Mouse (Mus musculus) midbrain, embryonic 11.5 days (tissue): ENCODE results near the gene Wdr19. TPM values are rescaled to one million over a fixed set of nuclear protein-coding genes. Genes with fewer than 3 reads are reported as not detected.

Experiments
- ATAC-seq: fragments of 200-750 bp; cut with Nextera tagmentation; 2 replicates; pipeline ENCODE4 v1.8.0; 2017; ENCODE audit warnings: moderate TSS enrichment, moderate library complexity; ENCODE audit not compliant: low FRiP score
- DNase-seq: peaks from one replicate; pipeline ENCODE4 v3.0.0; 2015; ENCODE audit warnings: low spot score; ENCODE audit errors: missing footprints
- H3K27ac ChIP-seq: fragments of 300-500 bp; sonication (generic); 2 replicates; pipeline ENCODE4 v1.5.1; 2014; ENCODE audit warnings: low read depth, low read length
- H3K27me3 ChIP-seq: fragments of 300-500 bp; sonication (generic); 2 replicates; pipeline ENCODE4 v1.6.1; 2014; ENCODE audit warnings: mild to moderate bottlenecking, low read length, moderate library complexity, mixed read lengths; ENCODE audit not compliant: control insufficient read depth, insufficient read depth
- H3K36me3 ChIP-seq: fragments of 300-500 bp; sonication (generic); 2 replicates; pipeline ENCODE4 v1.6.1; 2014; ENCODE audit warnings: mild to moderate bottlenecking, low read length, moderate library complexity, mixed read lengths; ENCODE audit not compliant: control insufficient read depth, insufficient read depth
- H3K4me1 ChIP-seq: fragments of 300-500 bp; sonication (generic); 2 replicates; pipeline ENCODE4 v1.6.1; 2014; ENCODE audit warnings: low read length; ENCODE audit not compliant: control insufficient read depth, insufficient read depth
- H3K4me2 ChIP-seq: fragments of 300-500 bp; sonication (generic); 2 replicates; pipeline ENCODE4 v1.6.1; 2014; ENCODE audit warnings: mild to moderate bottlenecking, moderate library complexity
- H3K4me3 ChIP-seq: fragments of 300-500 bp; sonication (generic); 2 replicates; pipeline ENCODE4 v1.5.1; 2014; ENCODE audit warnings: low read depth, low read length
- H3K9ac ChIP-seq: fragments of 300-500 bp; sonication (generic); 2 replicates; pipeline ENCODE4 v1.6.1; 2014; ENCODE audit warnings: low read length
- H3K9me3 ChIP-seq: fragments of 300-500 bp; sonication (generic); 2 replicates; pipeline ENCODE4 v1.6.1; 2016; ENCODE audit warnings: low read length; ENCODE audit not compliant: control insufficient read depth
- WGBS: fragments of 180-500 bp; shearing (Covaris S2); extraction: QIAGEN DNeasy Blood & Tissue Kit; methylation state at CpG from one replicate; pipeline ENCODE4 v1.1.7; 2014; 5-methylcytosine and 5-hydroxymethylcytosine counted together
- polyA plus RNA-seq: library from polyadenylated mRNA; unstranded; fragments of >200 nt; fragmentation: Nextera tagmentation; extraction: Ambion mirVana; gene quantifications from 2 replicates; pipeline ENCODE4 v1.2.1, GENCODE M21; 2014

Gene Wdr19
- 14.6 and 14.9 TPM in 2 replicates for polyA plus RNA-seq

- peak; percentile 100 for ATAC-seq
- H3K9ac ChIP-seq, result peak within 1 kb of the TSS; percentile 74
- DNase-seq, result peak; percentile 99
- H3K4me1 ChIP-seq, result peaks cover 3% of the 10 kb centered on the region
- H3K4me2 ChIP-seq, result peak within 1 kb of the TSS; percentile 72
- peak within 1 kb of the TSS; percentile 66 for H3K4me3 ChIP-seq
- no peaks in the 10 kb centered on the region for H3K36me3 ChIP-seq
- H3K9me3 ChIP-seq, result no peaks in the 10 kb centered on the region
- H3K27me3 ChIP-seq, result no peaks in the 10 kb centered on the region
- WGBS, result under 1% methylated on average over 37 of the region's 37 CpGs
- no peak within 1 kb of the TSS for H3K27ac ChIP-seq
These were observed at the start of gene Wdr19 for GRCm38 (mm10) chr5:65199346-65200128. TSS of gene Wdr19 (plus strand) at chr5:65199696.

- Histone ChIP-seq H3K9me3 (no peaks in the 10 kb centered on the region), H3K4me2 (no peak overlapping the region), H3K4me3 (no peak overlapping the region), H3K9ac (no peak overlapping the region), H3K4me1 (no peaks in the 10 kb centered on the region), H3K36me3 (peaks cover 3% of the 10 kb centered on the region; the same call in 1 of the 2 replicates), H3K27me3 (no peaks in the 10 kb centered on the region), H3K27ac (no peak overlapping the region)
- 91% methylated on average over 6 of the region's 6 CpGs for WGBS
- ATAC-seq (no peak), DNase-seq (no peak)
These were observed 49.8 kb upstream of the Wdr19 start for GRCm38 (mm10) chr5:65149706-65150105.

GRCm38 (mm10) chr5:65150376-65150955 lies 49.0 kb upstream of the Wdr19 start:
- no peak overlapping the region for H3K4me3 ChIP-seq
- peaks cover 3% of the 10 kb centered on the region; the same call in 1 of the 2 replicates for H3K36me3 ChIP-seq
- H3K9me3 ChIP-seq, result no peaks in the 10 kb centered on the region
- DNase-seq, result no peak
- no peak overlapping the region for H3K27ac ChIP-seq
- WGBS, result 92% methylated on average over 8 of the region's 8 CpGs
- no peak for ATAC-seq
- no peak overlapping the region for H3K4me2 ChIP-seq
- H3K4me1 ChIP-seq, result no peaks in the 10 kb centered on the region
- H3K9ac ChIP-seq, result no peak overlapping the region
- no peaks in the 10 kb centered on the region for H3K27me3 ChIP-seq

DNA sequence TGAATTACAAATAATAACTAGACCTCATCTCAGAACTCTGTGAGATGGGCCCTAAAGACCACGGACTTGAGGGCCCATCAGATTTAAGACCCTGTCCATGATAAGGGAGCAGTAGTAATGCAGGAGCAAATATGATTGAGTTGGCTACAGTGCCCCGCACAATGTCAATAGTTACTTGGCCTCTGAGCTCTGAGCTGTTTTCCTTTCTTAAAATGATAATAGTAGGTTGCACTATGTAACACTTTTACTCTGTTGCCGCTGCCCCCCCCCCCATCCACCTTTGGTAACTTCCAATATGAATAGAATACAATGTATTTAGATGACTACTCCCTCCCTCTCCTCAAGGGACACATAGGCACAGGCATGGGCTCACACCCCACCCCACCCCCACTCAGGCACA lies 48.2 kb upstream of the Wdr19 start:
- no peak overlapping the region for H3K9ac ChIP-seq
- 94% methylated on average over 3 of the region's 3 CpGs for WGBS
- H3K27me3 ChIP-seq, result no peaks in the 10 kb centered on the region
- peaks cover 3% of the 10 kb centered on the region; the same call in 1 of the 2 replicates for H3K36me3 ChIP-seq
- ATAC-seq, result no peak
- H3K4me1 ChIP-seq, result no peaks in the 10 kb centered on the region
- no peak overlapping the region for H3K4me2 ChIP-seq
- H3K9me3 ChIP-seq, result no peaks in the 10 kb centered on the region
- H3K4me3 ChIP-seq, result no peak overlapping the region
- no peak for DNase-seq
- H3K27ac ChIP-seq, result no peak overlapping the region

- Histone ChIP-seq H3K9me3 (no peaks in the 10 kb centered on the region), H3K4me3 (no peak overlapping the region), H3K36me3 (peaks cover 3% of the 10 kb centered on the region; the same call in 1 of the 2 replicates), H3K27me3 (no peaks in the 10 kb centered on the region), H3K4me1 (no peaks in the 10 kb centered on the region), H3K4me2 (no peak overlapping the region), H3K9ac (no peak overlapping the region), H3K27ac (no peak overlapping the region)
- DNase-seq (no peak), ATAC-seq (no peak)
- WGBS, result 80% methylated on average over 5 of the region's 5 CpGs
These were observed 47.7 kb upstream of the Wdr19 start for GRCm38 (mm10) chr5:65151767-65152166.

- no peak overlapping the region for H3K9ac ChIP-seq
- H3K4me1 ChIP-seq, result no peaks in the 10 kb centered on the region
- ATAC-seq, result no peak
- H3K27me3 ChIP-seq, result no peaks in the 10 kb centered on the region
- no peak overlapping the region for H3K27ac ChIP-seq
- WGBS, result 96% methylated on average over 6 of the region's 6 CpGs
- H3K9me3 ChIP-seq, result no peaks in the 10 kb centered on the region
- DNase-seq, result peak; percentile 33
- no peaks in the 10 kb centered on the region; the same call in 1 of the 2 replicates for H3K36me3 ChIP-seq
- H3K4me3 ChIP-seq, result no peak overlapping the region
- H3K4me2 ChIP-seq, result no peak overlapping the region
These were observed 45.2 kb upstream of the Wdr19 start for GRCm38 (mm10) chr5:65154287-65154686.

DNA sequence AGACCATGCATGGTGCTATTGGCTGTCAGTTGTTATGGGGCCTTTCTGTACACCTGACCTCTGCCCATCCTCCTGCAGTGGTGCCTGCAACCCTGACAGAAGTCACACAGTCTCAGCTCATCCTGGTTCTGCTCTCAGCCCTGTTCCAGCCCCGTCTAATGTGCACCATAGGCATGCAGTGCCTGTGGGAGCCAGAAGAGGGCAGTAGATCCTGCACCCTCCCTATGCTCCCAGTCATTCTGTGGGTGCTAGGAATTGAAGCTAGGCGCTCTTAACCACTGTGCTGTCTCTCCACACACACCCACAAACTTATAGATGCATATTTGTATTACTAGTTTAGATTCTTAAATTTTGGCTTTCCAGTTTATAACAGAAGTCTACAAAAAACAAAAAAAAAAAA lies 42.6 kb upstream of the Wdr19 start:
- WGBS, result 68% methylated on average over 2 of the region's 2 CpGs
- no peaks in the 10 kb centered on the region for H3K4me1 ChIP-seq
- H3K27ac ChIP-seq, result no peak overlapping the region
- H3K27me3 ChIP-seq, result no peaks in the 10 kb centered on the region
- no peak overlapping the region for H3K4me2 ChIP-seq
- no peaks in the 10 kb centered on the region for H3K9me3 ChIP-seq
- DNase-seq, result peak; percentile 86
- ATAC-seq, result no peak
- no peaks in the 10 kb centered on the region for H3K36me3 ChIP-seq
- H3K9ac ChIP-seq, result no peak overlapping the region
- no peak overlapping the region for H3K4me3 ChIP-seq

DNA sequence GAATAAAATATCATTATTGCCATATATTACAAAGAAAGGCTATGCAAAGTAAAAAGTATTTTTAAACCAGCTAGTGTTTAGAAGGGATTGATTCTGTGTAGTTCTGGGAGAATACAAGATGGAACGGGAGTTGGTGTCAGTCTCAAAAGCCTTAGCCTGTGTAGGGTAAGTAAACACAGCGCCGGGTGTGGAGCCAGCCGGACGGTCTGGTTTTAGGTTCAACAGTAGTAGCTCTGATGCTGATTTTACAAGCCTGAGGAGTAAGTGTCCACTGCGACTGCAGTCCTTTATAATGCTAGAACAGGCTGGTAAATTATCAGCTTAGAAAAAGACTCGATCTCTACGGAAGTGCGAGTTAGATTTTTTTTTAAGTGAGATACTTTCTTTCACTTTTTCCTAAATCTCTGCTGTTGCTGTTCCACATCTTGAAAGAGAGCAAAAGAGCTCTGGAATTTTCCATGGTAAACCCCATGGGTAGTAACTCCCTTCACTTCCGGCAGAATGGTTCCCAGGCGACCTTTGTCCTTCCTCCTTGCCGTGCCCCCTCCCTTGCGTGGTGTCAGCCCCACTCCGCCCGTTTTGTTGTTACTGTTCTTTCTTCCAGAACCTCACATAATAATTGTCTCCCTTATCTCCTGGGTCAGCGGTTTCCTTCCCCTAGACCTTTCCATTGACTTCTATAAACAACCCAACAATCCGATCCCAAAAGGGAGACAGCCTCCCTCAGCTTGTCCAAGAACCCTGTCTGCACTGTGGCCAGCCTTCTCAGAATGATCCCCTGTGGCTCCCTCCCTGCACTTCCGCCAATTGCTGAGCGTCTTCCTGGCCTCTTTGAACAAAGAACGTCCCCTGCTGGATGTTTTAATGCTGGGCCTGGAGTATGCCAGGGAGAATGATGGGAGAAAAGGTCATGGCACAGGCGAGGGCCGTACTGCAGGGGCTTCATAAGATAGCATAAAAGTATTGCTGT lies 41.8 kb upstream of the Wdr19 start:
- Histone ChIP-seq H3K36me3 (no peaks in the 10 kb centered on the region), H3K4me2 (no peak overlapping the region), H3K4me1 (no peaks in the 10 kb centered on the region), H3K4me3 (no peak overlapping the region), H3K9ac (no peak overlapping the region), H3K9me3 (no peaks in the 10 kb centered on the region), H3K27ac (no peak overlapping the region), H3K27me3 (no peaks in the 10 kb centered on the region)
- DNase-seq (peak; percentile 79), ATAC-seq (no peak)
- WGBS, result 76% methylated on average over 22 of the region's 22 CpGs
